Mouse (Mus musculus) embryonic stem cell, embryonic (primary cell): ENCODE measurements around the gene Syngr3.

Experiments
- CTCF ChIA-PET, 4 experiments: fragments of 300-600 bp in 2 of 4; fragments of 350-600 bp in 2 of 4; sonication (Branson Sonifier 250); formaldehyde crosslinking; loops; one replicate each; lab custom pipeline; 2022; ENCODE audit warnings: inconsistent platforms in 2 of 4; lab: Charles Lee
- POLR2A ChIA-PET, 4 experiments: fragments of 300-600 bp in 2 of 4; fragments of 350-600 bp in 2 of 4; sonication (Branson Sonifier 250); formaldehyde crosslinking; loops; one replicate each; lab custom pipeline; 2022; ENCODE audit warnings: antibody characterized with exemption in 4 of 4, inconsistent platforms in 1 of 4; lab: Charles Lee

The Syngr3 gene

DNA sequence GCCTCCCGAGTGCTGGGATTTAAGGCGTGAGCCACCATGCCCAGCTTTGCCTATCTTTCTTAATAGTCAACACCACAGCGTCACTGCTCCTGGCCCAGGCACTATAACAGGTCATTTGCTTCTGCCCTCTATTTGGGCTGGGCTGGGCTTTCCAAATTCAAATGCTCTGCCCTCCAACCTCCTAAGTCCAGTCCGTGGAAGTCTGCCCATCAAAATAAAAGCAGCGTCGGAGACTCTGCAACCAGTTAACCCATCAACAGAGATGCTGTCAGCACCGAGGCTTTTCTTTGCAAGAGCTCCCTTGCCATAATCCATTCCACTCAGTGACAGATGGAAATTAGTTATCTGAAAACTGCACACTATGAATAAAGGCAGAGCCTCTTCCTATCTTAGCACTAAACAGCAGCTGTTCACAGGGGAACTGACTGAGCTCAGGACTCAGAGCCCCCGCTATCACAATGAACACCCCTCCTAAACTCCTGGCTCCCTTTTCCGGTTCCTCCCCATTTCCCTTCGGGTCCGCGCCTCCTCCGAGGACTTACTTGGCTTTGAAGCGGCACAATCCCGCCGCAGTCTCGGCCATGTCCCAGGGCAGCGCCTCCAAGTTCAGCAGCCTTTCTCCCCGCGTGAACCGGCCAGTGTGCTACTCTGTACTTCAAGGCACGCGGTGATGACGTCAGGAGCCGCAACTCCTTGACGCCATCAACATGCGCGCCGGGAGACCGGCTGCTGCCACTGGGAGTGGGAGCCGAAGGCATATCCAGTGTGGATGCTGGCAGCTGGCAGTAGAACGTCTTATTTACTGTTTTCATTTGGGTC lies 17.4 kb upstream of the Syngr3 start, which contains the start of gene Tbl3:
Gene Tbl3 (minus strand): TSS at position 679 of the 819 bp plus-strand sequence.
- CTCF ChIA-PET, result interaction anchor here in 2 of 4 experiments (0.7 to 1.7 kb wide), 10 partner anchors 9 to 228 kb away, joined by 3 to 6 read pairs (median 3); partner anchors contain the start of genes Zfp598 (in 2 of the 2), Mlst8 (in 1 of the 2), Ndufb10 (in 1 of the 2) and Noxo1 (in 1 of the 2)
- POLR2A ChIA-PET, result interaction anchor here (0.6 to 9.6 kb wide), 57 partner anchors 9 to 292 kb away, joined by 3 to 144 read pairs (median 5); partner anchors contain the start of genes Rnf151 (in 4 of the 4), Rps2 (in 4 of the 4), Ndufb10 (in 3 of the 4) and Syngr3 (in 3 of the 4)

- ChIA-PET CTCF (no interaction called here), POLR2A (interaction anchor here in 3 of 4 experiments (0.9 to 9.6 kb wide), 9 partner anchors 7 to 178 kb away, joined by 3 to 144 read pairs (median 4); partner anchors contain the start of genes Nthl1 (in 1 of the 3), Rnf151 (in 1 of the 3), Rps2 (in 1 of the 3) and Syngr3 (in 1 of the 3))
Measured at GRCm38 (mm10) chr17:24705821-24706220, 16.1 kb upstream of the Syngr3 start.

- POLR2A ChIA-PET, result interaction anchor here in 3 of 4 experiments (1.5 to 9.6 kb wide), 5 partner anchors 16 to 173 kb away, joined by 4 to 144 read pairs (median 7); partner anchors contain the start of genes Rnf151 (in 2 of the 3), Rps2 (in 2 of the 3) and Traf7 (in 2 of the 3)
- CTCF ChIA-PET, result no interaction called here
Measured at GRCm38 (mm10) chr17:24701251-24701650, 11.5 kb upstream of the Syngr3 start.

DNA sequence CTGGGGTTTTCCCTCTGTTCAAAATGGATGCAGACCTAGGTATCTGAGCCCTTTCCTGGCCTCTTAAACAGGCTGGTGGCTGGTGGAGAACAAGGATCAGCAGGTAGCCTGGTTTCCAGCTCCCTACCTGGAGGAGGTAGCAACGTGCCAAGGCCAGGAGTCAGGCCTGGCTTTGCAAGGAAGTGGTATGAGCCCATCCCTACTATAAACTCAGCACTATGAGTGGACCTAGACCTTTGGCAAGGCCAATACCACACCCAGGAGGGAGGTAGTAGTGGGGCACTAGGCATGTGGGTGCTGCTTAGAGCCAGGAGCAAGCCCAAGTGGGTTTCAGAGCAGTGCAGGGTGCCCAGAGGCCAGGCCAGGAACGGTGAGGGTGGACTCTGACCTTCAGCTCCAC lies 9.7 kb upstream of the Syngr3 start:
- ChIA-PET POLR2A (interaction anchor here in 2 of 4 experiments (1.0 to 9.6 kb wide), 7 partner anchors 7 to 171 kb away, joined by 3 to 144 read pairs (median 6); partner anchors contain the start of genes Rnf151 (in 1 of the 2), Rps2 (in 1 of the 2), Tbl3 (in 1 of the 2) and Traf7 (in 1 of the 2)), CTCF (no interaction called here)

DNA sequence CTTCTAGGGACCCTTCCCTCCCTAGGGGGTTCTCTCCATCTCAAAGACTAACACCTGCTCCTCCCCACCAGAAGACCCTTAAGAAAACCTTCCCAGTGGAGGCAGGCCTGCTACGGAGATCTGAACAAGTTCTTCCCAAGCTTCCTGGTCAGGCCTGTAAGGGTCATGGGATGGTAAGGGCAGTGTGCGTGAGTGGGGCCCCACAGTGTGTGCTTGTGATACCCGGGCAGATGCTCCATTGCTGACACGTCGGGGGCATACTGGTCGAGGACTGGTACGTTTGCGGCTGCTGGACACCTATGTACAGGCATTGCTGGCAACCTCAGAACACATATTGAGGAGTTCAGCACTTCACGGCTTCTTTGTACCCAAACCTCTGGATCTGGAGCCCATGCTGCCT lies 9.0 kb upstream of the Syngr3 start:
- CTCF ChIA-PET, result interaction anchor here in 3 of 4 experiments (0.6 to 1.6 kb wide), 4 partner anchors 9 to 94 kb away, joined by 3 to 5 read pairs (median 3); no protein-coding TSS in a partner anchor
- POLR2A ChIA-PET, result interaction anchor here (0.6 to 3.5 kb wide), 25 partner anchors 8 to 219 kb away, joined by 3 to 20 read pairs (median 4); partner anchors contain the start of genes Tbl3 (in 3 of the 4), Traf7 (in 2 of the 4), Mlst8 (in 1 of the 4) and Ndufb10 (in 1 of the 4)

GRCm38 (mm10) chr17:24697985-24698384 lies 8.2 kb upstream of the Syngr3 start:
- ChIA-PET CTCF (interaction anchor here in 2 of 4 experiments (0.9 to 1.6 kb wide), 3 partner anchors 10 to 22 kb away, joined by 3 to 5 read pairs (median 3); no protein-coding TSS in a partner anchor), POLR2A (interaction anchor here (0.6 to 3.5 kb wide), 28 partner anchors 8 to 219 kb away, joined by 3 to 20 read pairs (median 4); partner anchors contain the start of genes Tbl3 (in 4 of the 4), Traf7 (in 2 of the 4), Zfp598 (in 2 of the 4) and Mlst8 (in 1 of the 4))

- CTCF ChIA-PET, result interaction anchor here in 1 of 4 experiments (0.6 to 1.1 kb wide), 2 partner anchors 12 to 15 kb away, joined by 3 read pairs; no protein-coding TSS in a partner anchor
- POLR2A ChIA-PET, result interaction anchor here (0.5 to 3.5 kb wide), 23 partner anchors 10 to 246 kb away, joined by 3 to 20 read pairs (median 3); partner anchors contain the start of genes Tbl3 (in 3 of the 4), Eme2 (in 1 of the 4), Mapk8ip3 (in 1 of the 4) and Mrps34 (in 1 of the 4)
Measured at GRCm38 (mm10) chr17:24696011-24696697, 6.4 kb upstream of the Syngr3 start, which contains the start of the genes Gfer and Noxo1. Gfer (minus strand) TSS chr17:24696156. Noxo1 (plus strand) TSS chr17:24696234.

- CTCF ChIA-PET, result interaction anchor here in 1 of 4 experiments (1.4 kb wide), 1 partner anchor 19 kb away, joined by 4 read pairs; no protein-coding TSS in a partner anchor
- POLR2A ChIA-PET, result interaction anchor here in 2 of 4 experiments (0.7 to 1.9 kb wide), 18 partner anchors 9 to 217 kb away, joined by 3 to 9 read pairs (median 5); partner anchors contain the start of genes Traf7 (in 2 of the 2), Mlst8 (in 1 of the 2), Pkd1 (in 1 of the 2) and Rnf151 (in 1 of the 2)
Measured at GRCm38 (mm10) chr17:24695326-24696010, 5.7 kb upstream of the Syngr3 start.

GRCm38 (mm10) chr17:24692385-24692784 lies 2.6 kb upstream of the Syngr3 start:
- CTCF ChIA-PET, result interaction anchor here in 1 of 4 experiments (0.5 kb wide), 1 partner anchor 25 kb away, joined by 3 read pairs; no protein-coding TSS in a partner anchor
- POLR2A ChIA-PET, result interaction anchor here in 3 of 4 experiments (1.0 to 5.4 kb wide), 14 partner anchors 14 to 165 kb away, joined by 3 to 50 read pairs (median 6); partner anchors contain the start of genes Traf7 (in 2 of the 3), Msrb1 (in 1 of the 3), Pkd1 (in 1 of the 3) and Rnf151 (in 1 of the 3)

- POLR2A ChIA-PET, result interaction anchor here in 3 of 4 experiments (0.6 to 4.1 kb wide), 15 partner anchors 10 to 1233 kb away, joined by 3 to 23 read pairs (median 4); partner anchors contain the start of genes Zfp598 (in 2 of the 3), Ccnf (in 1 of the 3), Ndufb10 (in 1 of the 3) and Nthl1 (in 1 of the 3)
- CTCF ChIA-PET, result interaction anchor here in 2 of 4 experiments (0.6 to 2.1 kb wide), 3 partner anchors 11 to 1132 kb away, joined by 4 to 12 read pairs (median 5); no protein-coding TSS in a partner anchor
Measured at GRCm38 (mm10) chr17:24687599-24687998, 2.2 kb downstream of the Syngr3 start.

DNA sequence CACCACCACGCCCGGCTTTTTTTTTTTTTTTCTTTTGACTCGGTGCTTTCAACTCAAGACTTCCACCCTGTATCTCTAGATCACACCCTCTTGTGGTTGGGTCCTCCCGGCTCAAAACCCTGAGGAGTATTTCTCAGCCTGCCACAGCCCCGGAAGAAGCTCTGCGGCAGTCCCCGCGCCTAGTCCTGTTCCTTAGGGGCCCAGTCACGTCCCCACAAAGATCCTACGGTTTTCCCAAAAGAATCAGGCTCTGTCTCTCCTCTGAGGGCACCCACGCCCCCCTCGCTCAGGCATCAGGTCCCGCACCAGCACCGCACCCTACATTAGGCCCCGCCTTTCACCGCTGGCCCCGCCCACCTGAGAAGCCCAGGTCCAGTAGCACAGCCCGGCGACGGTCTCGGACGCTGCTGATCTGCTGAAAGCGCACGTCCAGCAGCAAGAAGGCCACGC lies 2.6 kb downstream of the Syngr3 start:
- ChIA-PET POLR2A (interaction anchor here in 3 of 4 experiments (0.6 to 4.1 kb wide), 23 partner anchors 10 to 1233 kb away, joined by 3 to 23 read pairs (median 4); partner anchors contain the start of genes Zfp598 (in 3 of the 3), Tbl3 (in 2 of the 3), Ccnf (in 1 of the 3) and Mlst8 (in 1 of the 3)), CTCF (interaction anchor here in 3 of 4 experiments (0.6 to 2.1 kb wide), 8 partner anchors 8 to 1132 kb away, joined by 3 to 12 read pairs (median 4); no protein-coding TSS in a partner anchor)

- POLR2A ChIA-PET, result interaction anchor here in 3 of 4 experiments (0.6 to 4.1 kb wide), 28 partner anchors 8 to 1351 kb away, joined by 3 to 23 read pairs (median 5); partner anchors contain the start of genes Zfp598 (in 3 of the 3), Tbl3 (in 2 of the 3), Traf7 (in 2 of the 3) and Ccnf (in 1 of the 3)
- CTCF ChIA-PET, result interaction anchor here in 3 of 4 experiments (0.6 to 2.1 kb wide), 6 partner anchors 8 to 246 kb away, joined by 3 to 12 read pairs (median 4); no protein-coding TSS in a partner anchor
Measured at GRCm38 (mm10) chr17:24686514-24686913, 3.2 kb downstream of the Syngr3 start.

GRCm38 (mm10) chr17:24677500-24678080 lies 12.2 kb downstream of the Syngr3 start:
- ChIA-PET POLR2A (interaction anchor here (0.6 to 6.8 kb wide), 33 partner anchors 8 to 1360 kb away, joined by 3 to 50 read pairs (median 4); partner anchors contain the start of genes Traf7 (in 3 of the 4), Pkd1 (in 2 of the 4), Syngr3 (in 2 of the 4) and Zfp598 (in 2 of the 4)), CTCF (interaction anchor here (0.6 to 2.8 kb wide), 7 partner anchors 8 to 505 kb away, joined by 3 to 10 read pairs (median 3); partner anchors contain the start of genes Msrb1 (in 1 of the 4), Pkd1 (in 1 of the 4) and Zfp598 (in 1 of the 4))

- POLR2A ChIA-PET, result interaction anchor here (0.6 to 6.8 kb wide), 33 partner anchors 7 to 1360 kb away, joined by 3 to 50 read pairs (median 6); partner anchors contain the start of genes Pkd1 (in 3 of the 4), Nthl1 (in 2 of the 4), Syngr3 (in 2 of the 4) and Traf7 (in 2 of the 4)
- CTCF ChIA-PET, result interaction anchor here in 3 of 4 experiments (0.7 to 2.8 kb wide), 16 partner anchors 9 to 204 kb away, joined by 3 to 18 read pairs (median 4); partner anchors contain the start of genes Mlst8 (in 2 of the 3), Pkd1 (in 1 of the 3), Rnf151 (in 1 of the 3) and Rps2 (in 1 of the 3)
Measured at GRCm38 (mm10) chr17:24676877-24677276, 12.9 kb downstream of the Syngr3 start.
